Mouse (Mus musculus) gastrocnemius, adult 18-20 months (tissue): ENCODE measurements at regions not wholly inside any gene's neighbourhood (a gene's known extent, or its start where the extent isn't known, plus 50 kb on each side); places are given as distances from the start of the nearest gene placed in this dataset.
"Not testable (repeated sequence)": the region's sequence is repeated elsewhere in the genome, so short reads cannot be mapped to it uniquely, and the experiment has no call there.

Experiments used
- DNase-seq: peaks from one replicate; pipeline ENCODE4 v3.0.0; 2021; ENCODE audit warnings: low spot score

DNA sequence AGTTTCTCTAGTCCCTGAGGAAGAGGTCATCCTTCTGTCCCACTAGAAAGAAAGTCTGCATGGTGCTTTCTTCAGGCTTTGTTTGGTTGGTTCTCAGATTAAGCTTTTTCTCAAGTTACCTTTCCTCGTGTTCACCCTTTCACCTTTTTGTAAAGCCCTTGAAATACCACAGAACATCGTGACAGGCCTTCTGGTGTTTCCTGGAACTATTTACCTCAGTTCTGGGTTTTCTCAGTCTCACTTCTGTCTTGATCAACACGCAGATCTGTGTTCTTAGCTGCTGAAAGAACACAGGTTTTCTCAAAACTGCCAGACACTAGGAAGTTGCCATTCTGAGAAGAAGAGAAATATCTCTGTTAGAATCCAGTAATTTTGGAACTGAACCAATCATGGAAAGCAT lies 255.8 kb downstream of the Nfkbiz start:
- DNase-seq = no peak

DNA sequence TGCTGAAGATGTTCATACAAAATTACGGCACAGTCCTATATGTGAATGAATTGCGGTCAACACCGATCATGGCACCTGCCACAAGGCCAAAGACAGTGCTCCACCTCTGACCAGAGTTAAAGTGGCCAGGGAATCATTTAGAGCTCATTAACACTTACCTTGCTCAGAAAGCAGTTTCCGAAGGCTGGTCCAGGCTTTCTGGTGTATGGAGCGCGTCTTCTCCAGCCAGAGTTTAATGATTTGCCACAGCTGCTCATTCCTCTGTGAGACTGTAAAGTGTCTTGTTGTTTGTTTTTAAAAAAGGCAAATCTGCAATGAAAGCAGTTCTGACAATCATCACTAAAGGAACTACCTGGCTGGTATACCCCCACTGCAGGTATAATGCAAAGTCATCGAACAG lies 256.7 kb downstream of the Nfkbiz start:
- no peak for DNase-seq

- DNase-seq = no peak
These were observed 257.9 kb downstream of the Nfkbiz start for GRCm38 (mm10) chr16:55580827-55581226.

GRCm38 (mm10) chr16:55578686-55579085 lies 260.0 kb downstream of the Nfkbiz start:
- no peak for DNase-seq

DNA sequence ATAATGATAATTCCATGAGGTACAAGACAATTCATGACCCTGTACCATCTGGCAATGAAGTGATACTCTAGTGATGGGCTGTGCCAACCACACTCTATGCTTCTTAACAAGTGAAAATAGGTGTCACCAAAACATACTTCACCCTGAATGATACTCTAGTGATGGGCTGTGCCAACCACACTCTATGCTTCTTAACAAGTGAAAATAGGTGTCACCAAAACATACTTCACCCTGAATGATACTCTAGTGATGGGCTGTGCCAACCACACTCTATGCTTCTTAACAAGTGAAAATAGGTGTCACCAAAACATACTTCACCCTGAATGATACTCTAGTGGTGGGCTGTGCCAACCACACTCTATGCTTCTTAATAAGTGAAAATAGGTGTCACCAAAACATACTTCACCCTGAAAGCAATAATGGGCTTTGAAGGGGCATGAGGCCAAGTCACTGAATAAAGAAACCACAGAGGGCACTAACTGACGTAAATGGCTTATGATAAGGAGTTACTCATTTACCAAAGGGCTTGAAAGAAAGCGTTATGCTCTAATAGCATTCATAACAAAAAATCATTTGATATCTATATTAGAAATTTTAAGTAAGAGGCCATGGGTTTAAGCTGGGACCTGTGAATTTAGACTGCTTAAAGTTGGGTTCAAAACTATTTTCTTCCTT lies 263.0 kb downstream of the Nfkbiz start:
- not testable (repeated sequence) for DNase-seq

- DNase-seq = peak; percentile 10
These were observed 267.6 kb downstream of the Nfkbiz start for GRCm38 (mm10) chr16:55571106-55571505.

DNA sequence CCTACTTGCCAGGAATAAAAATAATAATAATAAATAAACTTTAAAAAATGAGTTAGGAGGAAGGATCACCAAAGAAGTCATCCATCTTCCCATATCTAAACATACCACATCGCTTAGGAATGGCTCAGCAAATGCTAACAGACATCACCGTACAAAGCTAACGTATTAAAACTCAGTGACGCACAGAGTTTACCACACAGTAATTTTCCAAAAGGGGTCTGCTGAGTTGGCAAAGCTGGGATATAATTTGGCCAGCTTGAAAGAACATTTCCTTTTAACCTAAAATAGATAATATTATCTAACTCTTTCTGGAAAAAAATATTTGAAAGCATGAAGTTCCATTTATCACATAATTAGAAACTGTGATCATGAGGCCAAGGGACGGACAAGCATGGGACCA lies 268.6 kb downstream of the Nfkbiz start:
- DNase-seq = no peak

DNA sequence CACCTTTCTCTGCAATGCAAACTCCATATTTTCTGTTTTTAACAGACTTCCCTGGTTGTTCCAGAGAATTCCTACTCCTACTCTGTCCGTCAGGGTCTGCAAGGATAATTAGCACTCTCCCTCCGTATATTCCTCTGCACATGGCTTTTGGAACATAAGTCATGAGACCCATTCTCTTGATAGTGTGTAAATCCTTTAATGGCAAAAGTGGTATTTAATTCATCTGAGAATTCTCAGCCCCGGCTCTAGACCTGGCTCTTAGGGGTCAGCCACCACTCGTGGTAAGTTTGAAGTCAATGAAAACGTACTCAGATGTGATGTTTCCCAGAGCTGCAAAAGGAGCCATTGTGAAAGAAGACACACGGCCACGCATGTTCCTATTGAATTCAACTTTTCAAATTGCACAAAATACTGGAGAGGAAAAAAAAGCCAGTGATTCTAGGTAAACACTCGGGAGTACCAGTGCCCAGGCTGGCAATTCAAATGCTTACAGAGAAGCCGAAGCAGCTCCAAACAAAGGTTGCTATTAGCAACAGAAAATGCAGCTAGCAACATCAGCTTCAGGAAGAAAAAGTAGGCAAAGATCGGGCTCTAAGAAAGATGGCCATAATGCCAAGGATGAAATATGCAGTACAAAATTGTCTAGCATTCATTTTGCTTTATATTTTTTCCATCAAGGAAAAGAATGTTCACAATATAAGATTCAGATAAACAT lies 258.2 kb upstream of the Zpld1 start:
- no peak for DNase-seq

- no peak for DNase-seq
These were observed 257.4 kb upstream of the Zpld1 start for GRCm38 (mm10) chr16:55555224-55555623.

- DNase-seq = no peak
These were observed 256.1 kb upstream of the Zpld1 start for GRCm38 (mm10) chr16:55553896-55554295.

- DNase-seq = no peak
These were observed 253.6 kb upstream of the Zpld1 start for GRCm38 (mm10) chr16:55551348-55551747.

- DNase-seq = peak; percentile 14
These were observed 253.0 kb upstream of the Zpld1 start for GRCm38 (mm10) chr16:55550649-55551312.

GRCm38 (mm10) chr16:55547095-55547494 lies 249.3 kb upstream of the Zpld1 start:
- DNase-seq = no peak

DNA sequence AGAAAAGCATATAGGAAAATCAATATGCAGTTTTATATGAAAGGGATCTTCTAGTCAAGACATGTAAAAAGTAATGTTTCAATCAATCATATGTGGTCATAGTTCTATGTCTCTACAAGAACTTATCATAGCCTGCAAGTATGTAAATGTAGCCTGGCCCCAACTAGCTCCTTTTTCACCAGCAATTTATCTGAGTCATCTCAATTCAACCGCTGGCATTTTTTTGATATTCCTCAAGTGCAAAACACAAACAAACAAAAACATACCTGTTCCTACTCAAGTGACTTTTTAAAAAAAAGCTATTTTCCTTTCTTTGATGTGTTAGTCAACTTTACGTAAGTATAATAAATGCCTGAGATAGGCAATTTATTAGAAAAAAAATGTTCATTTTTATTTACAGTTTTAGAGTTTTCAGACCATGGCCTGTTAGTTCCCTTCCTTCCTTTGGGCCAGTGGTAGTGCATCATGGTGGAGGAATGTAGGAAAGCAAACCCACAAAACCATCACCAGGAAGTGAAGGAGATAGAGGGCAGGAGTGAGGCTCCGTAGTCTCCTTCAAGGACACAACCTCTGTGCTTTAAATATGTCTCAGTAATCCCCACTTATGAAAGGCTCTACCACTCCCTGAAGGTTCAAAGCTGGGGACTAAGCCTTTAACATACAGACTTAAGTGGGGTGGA lies 242.7 kb upstream of the Zpld1 start:
- DNase-seq = no peak

- DNase-seq = no peak
These were observed 241.4 kb upstream of the Zpld1 start for GRCm38 (mm10) chr16:55539179-55539578.

DNA sequence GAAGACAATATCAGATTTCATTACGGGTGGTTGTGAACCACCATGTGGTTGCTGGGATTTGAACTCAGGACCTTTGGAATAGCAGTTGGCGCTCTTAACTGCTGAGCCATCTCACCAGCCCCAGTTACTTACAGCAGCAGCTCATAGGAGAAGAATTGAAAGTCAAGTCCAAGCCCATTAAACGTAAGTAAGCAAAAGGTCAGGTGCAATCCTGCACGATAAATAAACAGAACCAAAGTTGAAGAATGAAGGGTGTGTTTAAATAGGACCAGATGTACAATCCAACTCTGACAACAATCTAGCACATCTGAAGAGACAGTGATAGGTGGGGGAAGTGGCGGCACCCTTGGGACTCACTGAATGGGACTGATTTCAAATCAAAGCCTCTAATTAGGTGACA lies 239.8 kb upstream of the Zpld1 start:
- no peak for DNase-seq

DNA sequence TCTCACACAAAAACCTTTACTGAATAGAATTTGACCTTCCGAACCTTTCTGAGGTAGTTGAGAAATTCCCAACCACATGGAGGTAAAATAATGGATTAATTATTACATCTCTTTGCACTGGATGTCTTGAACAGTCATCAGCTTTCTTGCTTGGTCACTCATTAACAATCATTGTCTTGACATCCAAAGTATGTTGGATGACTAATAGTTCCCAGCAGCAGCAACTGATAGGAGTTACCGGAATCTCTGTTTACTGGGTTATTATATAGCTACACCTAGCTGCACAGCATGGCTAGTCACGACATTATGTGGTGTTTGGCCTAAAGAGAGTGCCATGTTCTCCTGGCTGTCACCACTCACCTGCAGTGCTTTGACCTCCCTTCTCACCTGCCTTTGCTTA lies 234.9 kb upstream of the Zpld1 start:
- DNase-seq = no peak

- no peak for DNase-seq
These were observed 233.1 kb upstream of the Zpld1 start for GRCm38 (mm10) chr16:55530844-55531243.

- no peak for DNase-seq
These were observed 229.9 kb upstream of the Zpld1 start for GRCm38 (mm10) chr16:55527680-55528079.

- no peak for DNase-seq
These were observed 228.6 kb upstream of the Zpld1 start for GRCm38 (mm10) chr16:55526230-55526842.

GRCm38 (mm10) chr16:55523264-55523663 lies 225.5 kb upstream of the Zpld1 start:
- DNase-seq = no peak

DNA sequence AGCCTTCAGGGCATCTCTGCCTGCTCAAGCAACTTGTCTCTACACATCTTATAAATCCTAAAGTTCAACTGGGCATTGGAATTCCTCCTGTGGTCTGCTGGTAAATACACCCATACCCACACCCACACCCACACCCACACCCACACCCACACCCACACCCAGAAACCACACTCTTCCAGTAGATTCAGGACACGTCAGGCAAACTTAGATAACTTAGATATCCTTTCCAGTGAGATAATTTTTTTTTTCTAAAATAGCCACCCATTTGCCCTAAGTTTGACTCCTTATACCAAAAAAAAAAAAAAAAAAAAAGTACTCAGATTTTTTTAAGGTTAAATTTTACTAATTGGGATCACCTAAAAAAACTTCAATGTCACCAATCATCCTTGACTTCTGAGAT lies 224.5 kb upstream of the Zpld1 start:
- no peak for DNase-seq
